Mouse (Mus musculus) ES-Bruce4 (cell line): ENCODE data around the gene Thbd.

Experiments used
- CTCF ChIP-seq: IDR thresholded peaks from one replicate; pipeline ENCODE4 v1.8.1; 2011; ENCODE audit warnings: low read depth, low read length
- EP300 ChIP-seq: IDR thresholded peaks from 2 replicates; pipeline ENCODE4 v1.6.1; 2011; ENCODE audit warnings: low read depth, low read length; ENCODE audit not compliant: insufficient read depth
- POLR2A ChIP-seq: IDR thresholded peaks from one replicate; pipeline ENCODE4 v1.8.1; 2011; ENCODE audit warnings: low read length; ENCODE audit not compliant: insufficient read depth

DNA sequence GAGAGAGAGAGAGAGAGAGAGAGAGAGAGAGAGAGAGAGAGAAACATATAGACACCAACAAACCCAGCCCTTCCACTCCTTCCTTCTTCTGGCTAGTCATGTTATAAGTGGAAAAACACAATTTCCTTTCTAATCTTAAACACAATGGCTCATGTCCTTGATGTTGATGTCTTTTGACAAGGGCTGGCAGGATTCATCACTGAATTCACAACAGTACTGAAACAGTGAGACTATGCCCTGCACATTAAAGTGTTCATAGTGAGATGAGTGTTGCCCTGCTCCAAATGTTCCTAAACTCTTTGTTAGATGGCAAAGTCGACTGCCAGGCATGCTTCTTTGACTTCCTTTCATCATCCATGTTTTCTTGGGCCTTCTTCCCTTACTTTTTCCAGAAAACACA, 42.8 kb downstream of the Thbd start:
- no peak for TF ChIP-seq CTCF
- TF ChIP-seq POLR2A = no peak
- no peak for TF ChIP-seq EP300
